Mouse (Mus musculus) intestine, embryonic 16.5 days (tissue): ENCODE measurements around the gene 9930111J21Rik2. TPM values are rescaled to one million over a fixed set of nuclear protein-coding genes. Genes with fewer than 3 reads are reported as not detected.

Experiments
- ATAC-seq: fragments of 200-750 bp; cut with Nextera tagmentation; 2 replicates; pipeline ENCODE4 v1.8.0; 2017; ENCODE audit warnings: moderate TSS enrichment, moderate library complexity
- H3K27ac ChIP-seq: fragments of 300-500 bp; sonication (generic); 2 replicates; pipeline ENCODE4 v1.5.1; 2014; ENCODE audit warnings: mild to moderate bottlenecking, low read length
- H3K27me3 ChIP-seq: fragments of 300-500 bp; sonication (generic); replicated peaks from 2 replicates; pipeline ENCODE4 v1.6.1; 2014; ENCODE audit warnings: low read length, control low read depth, mixed read lengths; ENCODE audit not compliant: control insufficient read depth, insufficient read depth
- H3K36me3 ChIP-seq: fragments of 300-500 bp; sonication (generic); 2 replicates; pipeline ENCODE4 v1.6.1; 2014; ENCODE audit warnings: low read length, control low read depth; ENCODE audit not compliant: control insufficient read depth, insufficient read depth
- H3K4me1 ChIP-seq: fragments of 300-500 bp; sonication (generic); 2 replicates; pipeline ENCODE4 v1.6.1; 2014; ENCODE audit warnings: low read length, control low read depth, mixed read lengths; ENCODE audit not compliant: control insufficient read depth, insufficient read depth
- H3K4me2 ChIP-seq: fragments of 300-500 bp; sonication (generic); 2 replicates; pipeline ENCODE4 v1.6.1; 2014; ENCODE audit warnings: low read depth, low read length, control low read depth
- H3K4me3 ChIP-seq: fragments of 300-500 bp; sonication (generic); 2 replicates; pipeline ENCODE4 v1.5.1; 2014; ENCODE audit warnings: mild to moderate bottlenecking, low read length
- H3K9ac ChIP-seq: fragments of 300-500 bp; sonication (generic); 2 replicates; pipeline ENCODE4 v1.6.1; 2014; ENCODE audit warnings: low read depth, low read length
- H3K9me3 ChIP-seq: fragments of 300-500 bp; sonication (generic); 2 replicates; pipeline ENCODE4 v1.6.1; 2016; ENCODE audit warnings: low read length, control low read depth; ENCODE audit not compliant: control insufficient read depth
- WGBS: fragments of 180-500 bp; shearing (Covaris S2); extraction: QIAGEN DNeasy Blood & Tissue Kit; methylation state at CpG from one replicate; pipeline ENCODE4 v1.1.7; 2014; 5-methylcytosine and 5-hydroxymethylcytosine counted together
- polyA plus RNA-seq: library from polyadenylated mRNA; unstranded; fragments of >200 nt; fragmentation: Nextera tagmentation; extraction: Ambion mirVana; gene quantifications from 2 replicates; pipeline ENCODE4 v1.2.1, GENCODE M21; 2015

9930111J21Rik2 gene
- polyA plus RNA-seq, 1 experiment from 2014 or later = 0.65 TPM

- 72% methylated on average over 3 of the region's 3 CpGs for WGBS
- ATAC-seq = peak; percentile 32; the same call in 1 of the 2 replicates
- peaks cover 14% of the 10 kb centered on the region for H3K4me1 ChIP-seq
- no peaks in the 10 kb centered on the region for H3K36me3 ChIP-seq
- no peak overlapping the region for H3K27ac ChIP-seq
- H3K4me3 ChIP-seq = no peak overlapping the region
- no peak overlapping the region for H3K4me2 ChIP-seq
- H3K9me3 ChIP-seq = no peaks in the 10 kb centered on the region
- H3K27me3 ChIP-seq = no peaks in the 10 kb centered on the region
- H3K9ac ChIP-seq = no peak overlapping the region
Observed at GRCm38 (mm10) chr11:49089735-49090507, 38.9 kb upstream of the 9930111J21Rik2 start.

GRCm38 (mm10) chr11:49088990-49089652, 38.1 kb upstream of the 9930111J21Rik2 start:
- H3K36me3 ChIP-seq = no peaks in the 10 kb centered on the region
- H3K4me2 ChIP-seq = 0 out of 2 replicates have a peak overlapping the region, but pooled peaks have one; percentile 10
- peak overlapping the region; percentile 57; the same call in 1 of the 2 replicates for H3K27ac ChIP-seq
- H3K27me3 ChIP-seq = no peaks in the 10 kb centered on the region
- no peak overlapping the region for H3K9ac ChIP-seq
- no peaks in the 10 kb centered on the region for H3K9me3 ChIP-seq
- H3K4me3 ChIP-seq = no peak overlapping the region
- peaks cover 16% of the 10 kb centered on the region for H3K4me1 ChIP-seq
- 72% methylated on average over 5 of the region's 5 CpGs for WGBS
- ATAC-seq = peak; percentile 83

GRCm38 (mm10) chr11:49087830-49088616, 37.0 kb upstream of the 9930111J21Rik2 start:
- peak overlapping the region; percentile 39 for H3K4me2 ChIP-seq
- peak; percentile 66 for ATAC-seq
- H3K9me3 ChIP-seq = no peaks in the 10 kb centered on the region
- peak overlapping the region; percentile 28; the same call in 1 of the 2 replicates for H3K27ac ChIP-seq
- peak overlapping the region; percentile 11 for H3K4me3 ChIP-seq
- 31% methylated on average over 22 of the region's 22 CpGs for WGBS
- H3K4me1 ChIP-seq = peaks cover 16% of the 10 kb centered on the region
- no peaks in the 10 kb centered on the region for H3K27me3 ChIP-seq
- no peaks in the 10 kb centered on the region for H3K36me3 ChIP-seq
- H3K9ac ChIP-seq = peak overlapping the region; percentile 29; the same call in 1 of the 2 replicates

- H3K27me3 ChIP-seq = no peaks in the 10 kb centered on the region
- no peak overlapping the region for H3K4me3 ChIP-seq
- no peaks in the 10 kb centered on the region for H3K9me3 ChIP-seq
- H3K9ac ChIP-seq = no peak overlapping the region
- no peak overlapping the region for H3K27ac ChIP-seq
- no peak for ATAC-seq
- 68% methylated on average over 6 of the region's 6 CpGs for WGBS
- no peaks in the 10 kb centered on the region for H3K36me3 ChIP-seq
- H3K4me1 ChIP-seq = peaks cover 16% of the 10 kb centered on the region
- H3K4me2 ChIP-seq = peak overlapping the region; percentile 21; the same call in 1 of the 2 replicates
Observed at GRCm38 (mm10) chr11:49086858-49087361, 35.9 kb upstream of the 9930111J21Rik2 start.

- H3K27ac ChIP-seq = no peak overlapping the region
- H3K4me1 ChIP-seq = peaks cover 18% of the 10 kb centered on the region
- WGBS = 29% methylated on average over 3 of the region's 3 CpGs
Observed at GRCm38 (mm10) chr11:49084875-49085274, 33.8 kb upstream of the 9930111J21Rik2 start.

GRCm38 (mm10) chr11:49084385-49084784, 33.3 kb upstream of the 9930111J21Rik2 start:
- H3K9ac ChIP-seq = no peak overlapping the region
- H3K4me2 ChIP-seq = no peak overlapping the region
- no peaks in the 10 kb centered on the region for H3K36me3 ChIP-seq
- no peak overlapping the region for H3K4me3 ChIP-seq
- no peak overlapping the region for H3K27ac ChIP-seq
- WGBS = 65% methylated on average over 1 of the region's 1 CpGs
- no peaks in the 10 kb centered on the region for H3K27me3 ChIP-seq
- no peaks in the 10 kb centered on the region for H3K9me3 ChIP-seq
- H3K4me1 ChIP-seq = peaks cover 18% of the 10 kb centered on the region
- ATAC-seq = no peak

More at GRCm38 (mm10) chr11:49084875-49085274, 33.8 kb upstream of the 9930111J21Rik2 start:
- ATAC-seq = no peak
- Histone ChIP-seq H3K4me2 (no peak overlapping the region), H3K36me3 (no peaks in the 10 kb centered on the region), H3K9ac (no peak overlapping the region), H3K27me3 (no peaks in the 10 kb centered on the region), H3K9me3 (no peaks in the 10 kb centered on the region), H3K4me3 (no peak overlapping the region)

- Histone ChIP-seq H3K4me1 (peaks cover 18% of the 10 kb centered on the region), H3K27me3 (no peaks in the 10 kb centered on the region), H3K27ac (no peak overlapping the region), H3K36me3 (no peaks in the 10 kb centered on the region), H3K4me2 (no peak overlapping the region), H3K4me3 (no peak overlapping the region), H3K9ac (no peak overlapping the region), H3K9me3 (no peaks in the 10 kb centered on the region)
- ATAC-seq = no peak
- 73% methylated on average over 3 of the region's 3 CpGs for WGBS
Observed at GRCm38 (mm10) chr11:49083808-49084207, 32.8 kb upstream of the 9930111J21Rik2 start.

GRCm38 (mm10) chr11:49083146-49083545, 32.1 kb upstream of the 9930111J21Rik2 start:
- H3K9ac ChIP-seq = no peak overlapping the region
- no peaks in the 10 kb centered on the region for H3K36me3 ChIP-seq
- H3K4me2 ChIP-seq = no peak overlapping the region
- H3K9me3 ChIP-seq = no peaks in the 10 kb centered on the region
- WGBS = 89% methylated on average over 1 of the region's 1 CpGs
- H3K4me3 ChIP-seq = no peak overlapping the region
- H3K27ac ChIP-seq = no peak overlapping the region
- H3K4me1 ChIP-seq = peaks cover 12% of the 10 kb centered on the region
- ATAC-seq = no peak
- H3K27me3 ChIP-seq = no peaks in the 10 kb centered on the region

- Histone ChIP-seq H3K36me3 (no peaks in the 10 kb centered on the region), H3K4me2 (no peak overlapping the region), H3K27ac (no peak overlapping the region), H3K9me3 (no peaks in the 10 kb centered on the region), H3K9ac (no peak overlapping the region), H3K4me3 (no peak overlapping the region), H3K4me1 (peaks cover 7% of the 10 kb centered on the region; the same call in 1 of the 2 replicates), H3K27me3 (no peaks in the 10 kb centered on the region)
- ATAC-seq = no peak
- WGBS = 73% methylated on average over 3 of the region's 3 CpGs
Observed at GRCm38 (mm10) chr11:49081886-49082285, 30.8 kb upstream of the 9930111J21Rik2 start.
